In the genomic region with DNA sequence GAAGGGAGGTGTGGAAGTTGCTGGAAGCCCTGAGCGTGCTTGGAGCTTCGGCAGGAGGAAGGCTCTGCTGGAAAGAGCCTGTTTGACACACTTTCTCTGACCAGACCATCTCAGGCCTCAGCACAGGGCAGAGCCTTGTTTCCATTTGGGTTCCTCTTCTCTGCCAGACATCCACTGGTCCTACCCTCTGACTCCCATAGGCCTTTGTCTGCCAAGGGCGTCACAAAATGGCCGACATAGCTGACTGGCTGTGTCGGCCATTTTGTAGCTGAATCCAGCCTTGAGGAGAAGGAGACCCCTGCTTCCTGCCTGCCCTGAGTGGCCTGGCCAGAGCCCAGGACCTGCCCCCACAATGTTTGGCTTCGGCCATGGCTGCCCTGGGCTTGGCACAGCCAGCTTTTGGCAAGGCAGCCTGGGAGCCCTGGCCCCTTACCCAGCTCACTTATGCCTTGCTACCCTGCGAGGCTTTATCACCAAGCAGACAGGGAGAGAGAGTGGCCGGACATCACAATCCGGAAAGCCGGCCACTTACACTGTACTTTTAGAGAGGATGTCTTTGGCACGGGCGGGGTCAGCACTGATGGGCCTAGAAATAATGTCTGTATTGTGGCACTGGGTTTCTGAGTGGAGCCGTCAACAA, we compare ENCODE assay signal across 11 mouse cellular contexts. TPM values are rescaled to one million over a fixed set of nuclear protein-coding genes. Genes with fewer than 3 reads are reported as not detected.
DNase-seq lines count a peak whose midpoint lies in the region; ATAC-seq lines count a peak whose summit lies in the region.
"Had no signal": no experiment of that assay in that cellular context is flagged by ENCODE, and none has a peak within 500 bp of the region (broad histone marks: within the 10 kb centered on the region; RNA-seq: fewer than 3 reads in every experiment).

No protein-coding gene starts in this region.

- H3K4me2 ChIP-seq in stomach, embryonic 15.5 days, result no peak overlapping the region
- H3K4me2 ChIP-seq: limb, embryonic 15.5 days had no signal

- H3K4me1 ChIP-seq in stomach, embryonic 15.5 days, result no peaks in the 10 kb centered on the region

- ATAC-seq in stomach, embryonic 15.5 days (ENCODE audit: insufficient read depth, low FRiP score, low read depth), result no peak
- ATAC-seq: inflammation-experienced regulatory T-cells, adult 6 months had no signal

- no peaks in the 10 kb centered on the region for H3K27me3 ChIP-seq in stomach, embryonic 15.5 days (replicated peaks)
- H3K27me3 ChIP-seq: limb, embryonic 15.5 days had no signal

- no peaks in the 10 kb centered on the region for H3K9me3 ChIP-seq in stomach, embryonic 15.5 days
- H3K9me3 ChIP-seq: limb, embryonic 15.5 days had no signal

- DNase-seq in adrenal gland, postnatal 14 days, result peak; percentile 36
- no peak for DNase-seq in adrenal gland, postnatal 10 days
- DNase-seq in kidney, postnatal 10 days, result peak; percentile 46
- DNase-seq in kidney, adult 9 months, result no peak
- DNase-seq in right cerebral cortex, postnatal 4 days, result peak; percentile 55
- no peak for DNase-seq in right cerebral cortex, adult 18-20 months
- no peak for DNase-seq in testis, postnatal 10 days (ENCODE audit: low spot score)
- DNase-seq: gastrocnemius, postnatal 10 days had no signal

- WGBS in stomach, embryonic 15.5 days, result 89% methylated on average over 13 of the region's 13 CpGs

- H3K9ac ChIP-seq in stomach, embryonic 15.5 days, result no peak overlapping the region
- H3K9ac ChIP-seq: limb, embryonic 15.5 days had no signal

- no peak overlapping the region for H3K4me3 ChIP-seq in stomach, embryonic 15.5 days (replicated peaks)
- H3K4me3 ChIP-seq: limb, embryonic 15.5 days had no signal

- H3K36me3 ChIP-seq in stomach, embryonic 15.5 days, result peaks cover 57% of the 10 kb centered on the region

- H3K27ac ChIP-seq in stomach, embryonic 15.5 days, result peak overlapping the region; percentile 7; the same call in 1 of the 2 replicates
- H3K27ac ChIP-seq: limb, embryonic 15.5 days had no signal

RNA-seq across cellular contexts. Expression of gene Ppara, which starts 34.8 kb away (rescaled TPM):
- 63.3 and 84.9 TPM in 2 replicates for total RNA-seq in adrenal gland, postnatal 14 days (2021)
- 100 to 1,000 TPM in 1 of 2 experiments, 10 to 100 TPM in 1; 95.3 to 120 TPM for total RNA-seq in adrenal gland, postnatal 10 days (2021)
- polyA plus RNA-seq in stomach, embryonic 15.5 days (2015; fragmentation: Nextera tagmentation; extraction: Ambion mirVana), result 8.7 and 9.6 TPM in 2 replicates
- polyA plus RNA-seq: inflammation-experienced regulatory T-cells, adult 6 months had no signal

Comparison
In these comparisons a context has a peak if more than half of its experiments do, and no peak if none do; other contexts are left out.
1. DNase-seq: peak in adrenal gland, postnatal 14 days (single experiment), kidney, postnatal 10 days (single experiment) and right cerebral cortex, postnatal 4 days (single experiment); none in adrenal gland, postnatal 10 days (single experiment), kidney, adult 9 months (single experiment), right cerebral cortex, adult 18-20 months (single experiment) and testis, postnatal 10 days (single experiment).